Mouse (Mus musculus): Measurements from ENCODE around the gene Opcml. TPM values are rescaled to one million over a fixed set of nuclear protein-coding genes. Genes with fewer than 3 reads are reported as not detected.

The Opcml gene
- polyA plus RNA-seq, 1 experiment, result 88.3 TPM

DNA sequence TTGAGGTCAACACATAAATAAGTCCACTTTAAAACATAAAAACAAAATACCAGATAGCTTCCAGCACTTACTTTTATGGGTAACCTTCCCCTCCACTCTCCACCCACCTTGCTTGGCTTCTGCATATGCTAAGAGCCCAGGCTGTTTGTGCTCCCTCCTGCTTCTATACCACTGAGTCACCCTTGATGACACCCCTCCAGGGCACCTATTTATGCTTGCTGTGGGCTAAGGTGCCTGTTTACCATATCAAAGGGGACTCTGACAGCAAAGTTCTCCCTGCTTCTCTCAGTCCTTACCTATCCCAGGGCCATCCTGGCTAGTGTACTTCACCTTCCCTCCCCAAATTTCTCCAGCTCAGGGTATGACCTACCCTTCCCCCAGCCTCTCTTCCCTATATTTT lies 824.9 kb downstream of the Opcml start:
- H3K4me3 ChIP-seq (ENCODE audit: insufficient read depth, low read length), result no peak overlapping the region
- no peak for TF ChIP-seq CTCF (IDR thresholded peaks at IDR 0.05; ENCODE audit: extremely low read depth, insufficient read depth, low read length)
- TF ChIP-seq POLR2A (IDR thresholded peaks at IDR 0.05; ENCODE audit: extremely low read depth, insufficient read depth, low read length), result no peak
- no peak overlapping the region; the same call in 1 of the 2 replicates for H3K27ac ChIP-seq (ENCODE audit: insufficient read depth, low read length)
- H3K4me1 ChIP-seq (ENCODE audit: control insufficient read depth, insufficient read depth, low read length), result peaks cover 7% of the 10 kb centered on the region

DNA sequence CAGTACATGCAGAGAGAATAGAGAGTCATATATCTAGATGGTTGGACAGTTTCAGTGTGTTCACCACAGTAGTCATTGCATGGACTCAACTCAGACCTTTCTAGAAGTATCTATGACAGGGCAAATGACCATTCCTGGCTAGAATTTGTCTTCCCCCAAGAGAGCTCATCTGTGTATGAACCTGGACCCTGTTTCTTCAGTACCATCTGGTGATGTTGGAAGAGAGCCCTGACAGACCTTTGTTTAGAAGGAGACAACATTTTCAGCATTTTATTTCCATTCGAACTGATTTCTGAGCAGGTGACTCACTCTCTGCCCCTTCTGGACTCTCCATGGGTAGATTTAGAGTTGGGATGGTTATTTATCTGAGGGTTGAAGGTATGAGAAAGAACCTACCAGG lies 827.1 kb downstream of the Opcml start:
- Histone ChIP-seq H3K4me1 (ENCODE audit: control insufficient read depth, insufficient read depth, low read length) (peaks cover 7% of the 10 kb centered on the region), H3K4me3 (ENCODE audit: insufficient read depth, low read length) (no peak overlapping the region), H3K27ac (ENCODE audit: insufficient read depth, low read length) (no peak overlapping the region)
- TF ChIP-seq CTCF (IDR thresholded peaks at IDR 0.05; ENCODE audit: extremely low read depth, insufficient read depth, low read length), result no peak
- TF ChIP-seq POLR2A (IDR thresholded peaks at IDR 0.05; ENCODE audit: extremely low read depth, insufficient read depth, low read length), result no peak

- H3K4me1 ChIP-seq (ENCODE audit: control insufficient read depth, insufficient read depth, low read length), result peaks cover 7% of the 10 kb centered on the region
- H3K27ac ChIP-seq (ENCODE audit: insufficient read depth, low read length), result peak overlapping the region; percentile 42; the same call in 1 of the 2 replicates
- no peak overlapping the region for H3K4me3 ChIP-seq (ENCODE audit: insufficient read depth, low read length)
- TF ChIP-seq CTCF (IDR thresholded peaks at IDR 0.05; ENCODE audit: extremely low read depth, insufficient read depth, low read length) (no peak), POLR2A (IDR thresholded peaks at IDR 0.05; ENCODE audit: extremely low read depth, insufficient read depth, low read length) (no peak)
These were observed 827.8 kb downstream of the Opcml start for GRCm38 (mm10) chr9:28618186-28618892.

- TF ChIP-seq POLR2A (IDR thresholded peaks at IDR 0.05; ENCODE audit: extremely low read depth, insufficient read depth, low read length) (no peak), CTCF (IDR thresholded peaks at IDR 0.05; ENCODE audit: extremely low read depth, insufficient read depth, low read length) (no peak)
These were observed 831.4 kb downstream of the Opcml start for GRCm38 (mm10) chr9:28621939-28622338.

GRCm38 (mm10) chr9:28624870-28625269 lies 834.3 kb downstream of the Opcml start:
- TF ChIP-seq CTCF (IDR thresholded peaks at IDR 0.05; ENCODE audit: extremely low read depth, insufficient read depth, low read length), result no peak
- TF ChIP-seq POLR2A (IDR thresholded peaks at IDR 0.05; ENCODE audit: extremely low read depth, insufficient read depth, low read length), result no peak
- no peaks in the 10 kb centered on the region; the same call in 1 of the 2 replicates for H3K4me1 ChIP-seq (ENCODE audit: control insufficient read depth, insufficient read depth, low read length)
- H3K4me3 ChIP-seq (ENCODE audit: insufficient read depth, low read length), result no peak overlapping the region
- H3K27ac ChIP-seq (ENCODE audit: insufficient read depth, low read length), result no peak overlapping the region

More at GRCm38 (mm10) chr9:28621939-28622338, 831.4 kb downstream of the Opcml start:
- H3K4me3 ChIP-seq (ENCODE audit: insufficient read depth, low read length), result no peak overlapping the region
- H3K4me1 ChIP-seq (ENCODE audit: control insufficient read depth, insufficient read depth, low read length), result no peaks in the 10 kb centered on the region; the same call in 1 of the 2 replicates
- H3K27ac ChIP-seq (ENCODE audit: insufficient read depth, low read length), result no peak overlapping the region

- H3K4me3 ChIP-seq (ENCODE audit: insufficient read depth, low read length), result no peak overlapping the region
- no peak for TF ChIP-seq POLR2A (IDR thresholded peaks at IDR 0.05; ENCODE audit: extremely low read depth, insufficient read depth, low read length)
- no peak for TF ChIP-seq CTCF (IDR thresholded peaks at IDR 0.05; ENCODE audit: extremely low read depth, insufficient read depth, low read length)
- H3K4me1 ChIP-seq (ENCODE audit: control insufficient read depth, insufficient read depth, low read length), result peaks cover 1% of the 10 kb centered on the region; the same call in 1 of the 2 replicates
These were observed 852.2 kb downstream of the Opcml start for GRCm38 (mm10) chr9:28642766-28643165.

GRCm38 (mm10) chr9:28644063-28644462 lies 853.5 kb downstream of the Opcml start:
- no peak for TF ChIP-seq CTCF (IDR thresholded peaks at IDR 0.05; ENCODE audit: extremely low read depth, insufficient read depth, low read length)
- no peak for TF ChIP-seq POLR2A (IDR thresholded peaks at IDR 0.05; ENCODE audit: extremely low read depth, insufficient read depth, low read length)

More at GRCm38 (mm10) chr9:28642766-28643165, 852.2 kb downstream of the Opcml start:
- H3K27ac ChIP-seq (ENCODE audit: insufficient read depth, low read length), result no peak overlapping the region

DNA sequence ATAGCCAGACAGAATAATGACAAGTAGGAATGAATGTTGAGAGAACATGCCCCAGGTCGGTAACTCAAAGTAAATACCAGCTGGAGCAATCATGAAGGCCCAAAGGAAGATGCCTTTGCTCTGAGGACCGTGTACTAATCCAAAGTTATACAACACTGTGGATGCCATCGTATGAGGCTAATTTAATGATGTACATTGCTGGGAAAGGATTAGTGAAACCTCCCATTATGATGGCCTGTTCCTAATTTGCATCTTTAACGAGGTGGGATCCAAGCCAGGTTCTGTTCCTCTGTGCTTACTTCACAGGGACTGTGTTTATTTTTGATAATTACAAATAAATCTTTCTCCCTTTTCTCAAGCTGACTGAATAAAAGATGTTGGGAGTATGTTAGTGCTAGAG lies 859.5 kb downstream of the Opcml start:
- no peak for TF ChIP-seq POLR2A (IDR thresholded peaks at IDR 0.05; ENCODE audit: extremely low read depth, insufficient read depth, low read length)
- no peak for TF ChIP-seq CTCF (IDR thresholded peaks at IDR 0.05; ENCODE audit: extremely low read depth, insufficient read depth, low read length)
- Histone ChIP-seq H3K4me1 (ENCODE audit: control insufficient read depth, insufficient read depth, low read length) (no peaks in the 10 kb centered on the region), H3K4me3 (ENCODE audit: insufficient read depth, low read length) (no peak overlapping the region), H3K27ac (ENCODE audit: insufficient read depth, low read length) (no peak overlapping the region)

More at GRCm38 (mm10) chr9:28644063-28644462, 853.5 kb downstream of the Opcml start:
- Histone ChIP-seq H3K27ac (ENCODE audit: insufficient read depth, low read length) (no peak overlapping the region), H3K4me3 (ENCODE audit: insufficient read depth, low read length) (no peak overlapping the region), H3K4me1 (ENCODE audit: control insufficient read depth, insufficient read depth, low read length) (peaks cover 1% of the 10 kb centered on the region; the same call in 1 of the 2 replicates)

DNA sequence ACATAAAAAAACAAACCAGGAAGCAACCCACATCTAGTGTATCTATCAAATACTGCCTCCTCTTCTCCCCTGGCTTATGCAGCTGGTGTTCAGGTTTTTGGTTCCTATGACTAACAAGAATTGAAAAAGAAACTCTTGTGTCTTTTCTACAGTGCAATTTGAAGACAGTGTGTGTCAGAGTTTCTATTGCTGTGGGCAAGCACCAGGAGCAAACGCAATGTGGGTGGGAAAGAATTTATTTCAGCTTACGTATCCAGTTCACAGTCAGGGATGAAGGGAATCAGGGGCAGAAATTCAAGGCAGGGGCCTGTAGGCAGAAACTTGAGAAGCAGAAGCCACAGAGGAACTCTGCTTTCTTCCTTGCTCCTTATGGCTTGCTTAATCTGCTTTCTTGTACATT lies 869.4 kb downstream of the Opcml start:
- H3K4me1 ChIP-seq (ENCODE audit: control insufficient read depth, insufficient read depth, low read length), result peaks cover 8% of the 10 kb centered on the region; the same call in 1 of the 2 replicates
- no peak for TF ChIP-seq POLR2A (IDR thresholded peaks at IDR 0.05; ENCODE audit: extremely low read depth, insufficient read depth, low read length)
- TF ChIP-seq CTCF (IDR thresholded peaks at IDR 0.05; ENCODE audit: extremely low read depth, insufficient read depth, low read length), result no peak
- H3K27ac ChIP-seq (ENCODE audit: insufficient read depth, low read length), result 0 out of 2 replicates have a peak overlapping the region, but pooled peaks have one; percentile 42
- H3K4me3 ChIP-seq (ENCODE audit: insufficient read depth, low read length), result no peak overlapping the region

DNA sequence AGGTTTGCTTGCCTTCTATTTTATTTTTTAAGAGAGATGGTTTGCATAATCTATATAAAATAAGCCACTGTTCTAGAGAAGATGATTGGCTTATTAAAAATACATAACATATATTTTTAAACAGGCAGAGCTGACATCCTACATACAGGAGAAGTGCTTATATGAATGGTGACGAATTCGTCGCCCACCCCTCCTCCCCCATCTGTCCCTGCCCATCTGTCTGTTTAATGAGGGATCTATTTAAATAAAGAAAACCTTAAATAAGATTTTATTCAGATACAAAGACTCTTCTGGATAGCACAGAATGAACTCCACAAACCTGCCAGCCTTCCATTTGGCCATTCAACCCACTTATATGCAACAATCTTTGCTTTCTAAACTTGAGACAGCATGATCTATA lies 872.3 kb downstream of the Opcml start:
- H3K27ac ChIP-seq (ENCODE audit: insufficient read depth, low read length), result peak overlapping the region; percentile 93
- H3K4me3 ChIP-seq (ENCODE audit: insufficient read depth, low read length), result no peak overlapping the region
- H3K4me1 ChIP-seq (ENCODE audit: control insufficient read depth, insufficient read depth, low read length), result peaks cover 8% of the 10 kb centered on the region; the same call in 1 of the 2 replicates
- TF ChIP-seq CTCF (IDR thresholded peaks at IDR 0.05; ENCODE audit: extremely low read depth, insufficient read depth, low read length) (no peak), POLR2A (IDR thresholded peaks at IDR 0.05; ENCODE audit: extremely low read depth, insufficient read depth, low read length) (no peak)

Data from cortical plate, adult 2 months (tissue).